Mouse (Mus musculus): ENCODE measurements at regions not wholly inside any gene's neighbourhood (a gene's known extent, or its start where the extent isn't known, plus 50 kb on each side); places are given as distances from the start of the nearest gene placed in this dataset.

GRCm38 (mm10) chr10:97381586-97381985, 97.8 kb upstream of the Dcn start:
- DNase-seq (ENCODE audit: low read depth, low spot score), result no peak

GRCm38 (mm10) chr10:97383881-97384280, 95.5 kb upstream of the Dcn start:
- no peak for DNase-seq (ENCODE audit: low read depth, low spot score)

GRCm38 (mm10) chr10:97387196-97387876, 92.1 kb upstream of the Dcn start:
- no peak for DNase-seq (ENCODE audit: low read depth, low spot score)

- no peak for DNase-seq (ENCODE audit: low read depth, low spot score)
Observed at GRCm38 (mm10) chr10:97389647-97390590, 89.5 kb upstream of the Dcn start.

GRCm38 (mm10) chr10:97397062-97397771, 82.2 kb upstream of the Dcn start:
- DNase-seq (ENCODE audit: low read depth, low spot score), result no peak

- DNase-seq (ENCODE audit: low read depth, low spot score), result no peak
Observed at GRCm38 (mm10) chr10:97397896-97398295, 81.5 kb upstream of the Dcn start.

- DNase-seq (ENCODE audit: low read depth, low spot score), result no peak
Observed at GRCm38 (mm10) chr10:97402524-97402923, 76.9 kb upstream of the Dcn start.

- DNase-seq (ENCODE audit: low read depth, low spot score), result peak; percentile 19
Observed at GRCm38 (mm10) chr10:97404076-97404787, 75.2 kb upstream of the Dcn start.

GRCm38 (mm10) chr10:97409181-97409581, 70.2 kb upstream of the Dcn start:
- DNase-seq (ENCODE audit: low read depth, low spot score), result peak; percentile 6

- no peak for DNase-seq (ENCODE audit: low read depth, low spot score)
Observed at GRCm38 (mm10) chr10:97409909-97410308, 69.5 kb upstream of the Dcn start.

- no peak for DNase-seq (ENCODE audit: low read depth, low spot score)
Observed at GRCm38 (mm10) chr10:97422579-97422978, 56.8 kb upstream of the Dcn start.

- no peak for DNase-seq (ENCODE audit: low read depth, low spot score)
Observed at GRCm38 (mm10) chr10:97423039-97423700, 56.2 kb upstream of the Dcn start.
